Mouse (Mus musculus): ENCODE measurements around the gene Desi1. TPM values are rescaled to one million over a fixed set of nuclear protein-coding genes. Genes with fewer than 3 reads are reported as not detected.

Gene Desi1
- polyA plus RNA-seq, 1 experiment, result 5.1 TPM

DNA sequence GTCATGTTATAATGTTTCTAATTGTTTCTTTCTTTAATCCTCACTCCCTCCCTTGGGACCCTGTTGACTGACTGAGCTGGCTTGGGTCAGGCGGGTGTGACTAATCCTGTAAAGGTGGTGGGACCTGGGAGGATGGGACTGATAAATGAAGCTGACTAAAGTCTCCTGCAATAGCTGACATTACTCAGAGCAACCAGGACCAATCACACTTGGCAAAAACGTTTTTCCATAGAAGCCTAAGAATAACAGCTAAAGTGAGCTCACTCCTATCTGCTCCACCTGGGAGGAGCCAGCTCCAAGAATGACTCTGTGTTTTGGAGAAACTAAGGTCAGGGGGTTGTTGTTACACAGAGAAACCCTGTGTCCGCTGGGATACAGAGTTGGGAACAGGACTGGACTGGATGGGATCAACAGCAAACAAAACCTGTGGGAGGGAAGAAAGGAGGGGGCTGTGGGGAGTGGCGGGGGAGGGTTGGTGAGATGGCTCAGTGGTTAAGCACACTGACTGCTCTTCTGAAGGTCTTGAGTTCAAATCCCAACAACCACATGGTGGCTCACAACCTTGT is 68.6 kb downstream of the Desi1 start:
- Histone ChIP-seq H3K4me1 (ENCODE audit: control insufficient read depth, insufficient read depth, insufficient read length, low read length) (peaks cover 2% of the 10 kb centered on the region; the same call in 1 of the 2 replicates), H3K27ac (replicated peaks; ENCODE audit: low read depth, low read length) (no peak overlapping the region), H3K4me3 (ENCODE audit: insufficient read depth, low read depth, low read length) (no peak overlapping the region)

DNA sequence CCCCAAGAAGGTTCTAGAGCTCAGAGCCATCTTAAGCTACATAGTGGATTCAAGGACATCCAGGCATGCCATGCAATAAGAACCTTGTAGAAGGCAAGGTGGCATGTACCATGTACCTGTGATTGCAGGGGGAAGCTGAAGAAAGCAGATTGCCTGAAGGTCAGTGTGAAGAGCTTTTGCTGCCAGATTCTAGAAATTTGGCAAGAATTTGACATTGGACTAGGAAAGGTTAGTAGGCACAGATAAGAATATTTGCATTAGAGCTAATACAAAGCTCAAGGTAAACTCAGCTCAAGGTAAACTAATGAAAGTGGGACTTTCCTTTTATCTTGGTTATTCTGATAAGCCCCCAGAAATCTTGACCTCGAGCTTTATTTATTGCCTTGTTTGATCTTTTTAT is 69.4 kb downstream of the Desi1 start:
- H3K4me1 ChIP-seq (ENCODE audit: control insufficient read depth, insufficient read depth, insufficient read length, low read length), result peaks cover 2% of the 10 kb centered on the region; the same call in 1 of the 2 replicates
- H3K27ac ChIP-seq (replicated peaks; ENCODE audit: low read depth, low read length), result no peak overlapping the region
- no peak overlapping the region for H3K4me3 ChIP-seq (ENCODE audit: insufficient read depth, low read depth, low read length)

- Histone ChIP-seq H3K27ac (replicated peaks; ENCODE audit: low read depth, low read length) (peak overlapping the region; percentile 74), H3K4me1 (ENCODE audit: control insufficient read depth, insufficient read depth, insufficient read length, low read length) (peaks cover 2% of the 10 kb centered on the region; the same call in 1 of the 2 replicates), H3K4me3 (ENCODE audit: insufficient read depth, low read depth, low read length) (peak overlapping the region; percentile 48)
Measured at GRCm38 (mm10) chr15:81961078-81961451, 72.6 kb downstream of the Desi1 start.

GRCm38 (mm10) chr15:81960171-81961077 is 73.2 kb downstream of the Desi1 start, which contains the start of gene Pmm1:
Gene Pmm1 (minus strand): TSS chr15:81960930.
- peak within 1 kb of the TSS; percentile 84 for H3K4me3 ChIP-seq (ENCODE audit: insufficient read depth, low read depth, low read length)
- H3K4me1 ChIP-seq (ENCODE audit: control insufficient read depth, insufficient read depth, insufficient read length, low read length), result peaks cover 2% of the 10 kb centered on the region; the same call in 1 of the 2 replicates
- H3K27ac ChIP-seq (replicated peaks; ENCODE audit: low read depth, low read length), result peak within 1 kb of the TSS; percentile 74

DNA sequence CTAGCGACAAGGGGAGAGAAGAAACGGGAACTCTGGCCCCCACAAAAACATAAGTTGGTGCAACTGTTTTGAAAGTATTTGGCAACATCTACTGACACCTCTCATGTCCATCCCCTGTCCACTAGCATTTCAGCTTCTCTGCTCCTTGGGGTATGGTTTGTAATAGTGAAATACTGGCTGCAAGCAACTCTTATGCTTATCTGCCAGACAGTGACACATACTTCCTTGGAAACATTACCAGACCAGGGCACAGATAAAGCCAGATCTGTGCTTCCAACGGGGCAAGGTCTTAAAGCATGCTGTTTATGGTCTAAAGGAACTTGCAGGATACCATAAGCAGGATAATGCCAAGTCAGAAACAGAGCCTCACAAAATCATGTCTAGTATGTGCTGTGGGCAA is 74.8 kb downstream of the Desi1 start:
- Histone ChIP-seq H3K4me3 (ENCODE audit: insufficient read depth, low read depth, low read length) (0 out of 2 replicates have a peak overlapping the region, but pooled peaks have one; percentile 6), H3K4me1 (ENCODE audit: control insufficient read depth, insufficient read depth, insufficient read length, low read length) (peaks cover 2% of the 10 kb centered on the region; the same call in 1 of the 2 replicates), H3K27ac (replicated peaks; ENCODE audit: low read depth, low read length) (no peak overlapping the region)

DNA sequence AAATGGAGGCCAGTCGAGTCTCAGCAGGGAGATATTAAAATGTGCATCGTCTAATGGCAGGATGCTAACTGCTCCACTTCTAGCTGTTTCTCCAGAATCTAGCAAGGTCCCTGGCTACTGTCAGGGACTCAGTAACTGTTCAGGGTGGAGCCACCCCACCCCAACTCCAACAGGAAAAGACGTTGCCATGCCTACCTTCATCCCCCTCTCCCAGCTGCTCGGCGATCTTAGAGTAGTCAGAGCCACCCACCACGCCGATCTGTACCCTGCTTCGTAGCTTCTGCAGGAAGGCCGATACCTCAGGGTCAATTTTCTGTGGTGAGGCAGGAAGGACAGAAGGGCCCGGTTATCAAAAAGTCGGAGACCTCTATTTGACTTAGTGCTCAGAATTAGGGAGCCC is 76.1 kb downstream of the Desi1 start:
- Histone ChIP-seq H3K4me1 (ENCODE audit: control insufficient read depth, insufficient read depth, insufficient read length, low read length) (peaks cover 2% of the 10 kb centered on the region; the same call in 1 of the 2 replicates), H3K4me3 (ENCODE audit: insufficient read depth, low read depth, low read length) (no peak overlapping the region)

GRCm38 (mm10) chr15:81956457-81956856 is 77.2 kb downstream of the Desi1 start:
- H3K27ac ChIP-seq (replicated peaks; ENCODE audit: low read depth, low read length), result no peak overlapping the region
- H3K4me3 ChIP-seq (ENCODE audit: insufficient read depth, low read depth, low read length), result no peak overlapping the region
- peaks cover 1% of the 10 kb centered on the region; the same call in 1 of the 2 replicates for H3K4me1 ChIP-seq (ENCODE audit: control insufficient read depth, insufficient read depth, insufficient read length, low read length)

More for the DNA sequence above, 76.1 kb downstream of the Desi1 start:
- no peak overlapping the region for H3K27ac ChIP-seq (replicated peaks; ENCODE audit: low read depth, low read length)

- Histone ChIP-seq H3K27ac (replicated peaks; ENCODE audit: low read depth, low read length) (no peak overlapping the region), H3K4me3 (ENCODE audit: insufficient read depth, low read depth, low read length) (no peak overlapping the region)
Measured at GRCm38 (mm10) chr15:81955414-81955813, 78.2 kb downstream of the Desi1 start.

DNA sequence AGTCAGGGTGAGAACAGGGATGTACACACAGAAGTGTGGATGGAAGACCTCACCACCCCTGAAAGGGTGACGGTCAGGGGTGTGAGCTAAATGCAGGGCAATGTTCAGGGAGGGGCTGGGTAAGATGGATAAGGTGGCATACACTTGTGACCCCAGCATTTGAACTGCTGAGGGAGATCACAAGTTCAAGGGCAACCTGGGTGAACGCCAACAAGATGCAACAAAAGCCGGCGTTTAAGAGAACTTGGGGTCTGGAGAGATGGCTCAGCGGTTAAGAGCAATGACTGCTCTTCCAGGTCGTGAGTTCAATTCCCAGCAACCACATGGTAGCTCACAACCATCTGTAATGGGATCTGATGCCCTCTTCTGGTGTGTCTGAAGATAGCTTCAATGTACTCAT is 78.9 kb downstream of the Desi1 start:
- Histone ChIP-seq H3K27ac (replicated peaks; ENCODE audit: low read depth, low read length) (no peak overlapping the region), H3K4me1 (ENCODE audit: control insufficient read depth, insufficient read depth, insufficient read length, low read length) (no peaks in the 10 kb centered on the region), H3K4me3 (ENCODE audit: insufficient read depth, low read depth, low read length) (no peak overlapping the region)

More at GRCm38 (mm10) chr15:81955414-81955813, 78.2 kb downstream of the Desi1 start:
- no peaks in the 10 kb centered on the region for H3K4me1 ChIP-seq (ENCODE audit: control insufficient read depth, insufficient read depth, insufficient read length, low read length)

DNA sequence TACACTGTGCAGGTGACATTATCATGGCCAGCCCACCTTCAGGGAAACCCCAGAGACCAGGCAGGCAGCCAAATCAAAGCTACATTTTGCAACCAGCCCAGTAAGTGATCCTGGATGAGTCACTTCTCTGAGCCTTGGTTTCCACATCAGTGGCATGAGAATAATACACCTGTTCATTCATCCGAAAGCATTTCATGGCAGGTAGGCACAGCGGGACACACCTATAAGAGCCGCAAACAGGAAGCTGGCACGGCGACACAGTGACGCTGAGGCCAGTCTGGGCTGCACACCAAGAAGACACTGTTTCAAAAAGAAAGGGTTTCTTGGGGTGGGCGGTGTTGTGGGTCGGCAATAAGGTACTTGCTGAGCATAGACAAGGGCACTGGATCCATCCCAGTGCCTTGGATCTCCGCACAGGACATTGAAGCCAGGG is 79.5 kb downstream of the Desi1 start:
- Histone ChIP-seq H3K4me1 (ENCODE audit: control insufficient read depth, insufficient read depth, insufficient read length, low read length) (no peaks in the 10 kb centered on the region), H3K4me3 (ENCODE audit: insufficient read depth, low read depth, low read length) (no peak overlapping the region), H3K27ac (replicated peaks; ENCODE audit: low read depth, low read length) (no peak overlapping the region)

DNA sequence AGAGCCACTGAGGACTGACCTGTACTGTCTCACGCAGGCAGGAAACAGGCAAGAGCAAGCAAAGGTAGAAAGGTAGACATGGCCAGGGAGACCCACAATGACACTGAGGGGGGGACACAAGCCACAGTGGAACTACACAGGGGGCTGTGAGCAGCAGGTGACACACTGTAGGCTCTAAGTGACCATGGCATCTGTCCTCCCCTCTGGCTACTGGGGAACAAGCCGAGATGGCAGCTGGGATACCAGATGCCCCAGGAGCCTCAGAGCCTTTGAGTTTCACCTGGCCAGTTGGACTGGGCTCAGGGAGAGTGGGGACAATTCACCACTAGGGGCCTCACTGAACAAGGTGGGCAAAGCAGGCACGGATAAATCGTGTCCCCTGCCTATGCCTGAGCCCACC is 81.4 kb downstream of the Desi1 start:
- Histone ChIP-seq H3K27ac (replicated peaks; ENCODE audit: low read depth, low read length) (no peak overlapping the region), H3K4me1 (ENCODE audit: control insufficient read depth, insufficient read depth, insufficient read length, low read length) (no peaks in the 10 kb centered on the region), H3K4me3 (ENCODE audit: insufficient read depth, low read depth, low read length) (no peak overlapping the region)

- no peak overlapping the region for H3K4me3 ChIP-seq (ENCODE audit: insufficient read depth, low read depth, low read length)
- H3K27ac ChIP-seq (replicated peaks; ENCODE audit: low read depth, low read length), result no peak overlapping the region
- no peaks in the 10 kb centered on the region for H3K4me1 ChIP-seq (ENCODE audit: control insufficient read depth, insufficient read depth, insufficient read length, low read length)
Measured at GRCm38 (mm10) chr15:81951159-81951558, 82.5 kb downstream of the Desi1 start.

DNA sequence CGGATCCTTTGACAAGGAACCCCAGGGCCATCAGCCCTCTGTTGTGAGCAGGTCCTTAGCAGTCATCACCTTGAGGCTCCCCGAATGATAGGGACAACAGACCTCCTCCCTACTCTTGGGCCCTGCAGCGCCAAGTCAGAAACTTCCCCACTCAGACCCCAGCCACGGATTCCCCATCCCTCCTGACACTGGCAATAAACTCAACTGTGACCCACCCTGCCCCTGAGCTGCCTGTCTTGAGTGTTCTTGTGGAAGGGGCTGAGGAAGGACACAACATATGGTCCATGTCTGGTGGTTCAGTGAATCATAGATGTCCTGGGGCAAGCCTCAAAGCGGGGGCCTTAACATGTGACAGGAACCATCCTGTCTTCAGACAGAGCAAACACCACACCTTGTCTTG is 82.9 kb downstream of the Desi1 start:
- Histone ChIP-seq H3K27ac (replicated peaks; ENCODE audit: low read depth, low read length) (no peak overlapping the region), H3K4me1 (ENCODE audit: control insufficient read depth, insufficient read depth, insufficient read length, low read length) (no peaks in the 10 kb centered on the region)

DNA sequence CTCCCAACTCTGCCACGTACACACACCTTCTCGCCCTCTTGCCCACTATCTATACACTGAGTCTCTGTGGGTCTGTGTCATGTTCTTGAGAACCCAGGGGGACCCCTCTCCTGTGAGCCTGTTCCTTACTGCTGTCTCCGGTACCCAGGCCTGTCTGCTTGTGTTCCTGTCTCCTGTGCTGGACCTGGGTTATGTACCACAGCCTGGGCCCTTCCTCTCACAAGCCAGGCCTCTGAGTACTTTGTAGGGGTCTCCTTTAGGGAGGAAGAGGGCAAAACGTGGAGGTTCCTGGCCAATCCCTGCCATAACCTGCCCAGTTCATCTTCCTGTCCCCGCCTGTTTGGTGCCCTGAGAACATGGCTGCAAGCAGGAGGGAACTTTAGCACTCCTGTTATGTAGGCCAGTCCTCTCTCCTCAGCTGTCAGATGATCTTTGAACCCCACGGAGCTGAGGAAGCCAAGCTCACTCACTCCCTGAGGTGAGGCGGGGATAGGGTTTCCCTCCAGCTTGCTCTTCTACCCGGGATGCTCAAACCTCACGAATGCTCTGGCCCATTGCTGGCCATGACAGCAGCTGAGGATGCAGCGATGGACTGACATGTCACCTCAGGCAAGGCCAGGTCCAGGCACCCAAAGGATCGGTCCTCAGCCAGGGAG is 84.1 kb downstream of the Desi1 start:
- Histone ChIP-seq H3K4me1 (ENCODE audit: control insufficient read depth, insufficient read depth, insufficient read length, low read length) (no peaks in the 10 kb centered on the region), H3K4me3 (ENCODE audit: insufficient read depth, low read depth, low read length) (no peak overlapping the region), H3K27ac (replicated peaks; ENCODE audit: low read depth, low read length) (no peak overlapping the region)

More for the DNA sequence above, 82.9 kb downstream of the Desi1 start:
- no peak overlapping the region for H3K4me3 ChIP-seq (ENCODE audit: insufficient read depth, low read depth, low read length)

DNA sequence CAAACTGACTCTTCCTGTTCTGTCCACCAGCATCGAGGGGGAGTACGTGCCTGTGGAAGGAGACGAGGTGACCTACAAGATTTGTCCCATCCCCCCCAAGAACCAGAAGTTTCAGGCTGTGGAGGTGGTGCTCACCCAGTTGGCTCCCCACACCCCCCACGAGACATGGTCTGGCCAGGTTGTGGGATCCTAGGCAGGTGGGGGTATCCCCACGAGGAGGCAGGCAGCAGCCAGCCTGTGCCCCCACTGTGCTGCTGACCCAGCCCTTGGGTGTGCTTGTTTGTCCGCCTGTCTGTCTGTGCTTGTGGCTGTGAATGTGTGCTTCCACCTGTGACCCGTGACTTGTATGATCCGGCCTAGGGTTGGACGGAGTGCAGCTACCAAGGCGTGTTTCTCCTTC is 84.6 kb downstream of the Desi1 start:
- Histone ChIP-seq H3K4me1 (ENCODE audit: control insufficient read depth, insufficient read depth, insufficient read length, low read length) (no peaks in the 10 kb centered on the region), H3K27ac (replicated peaks; ENCODE audit: low read depth, low read length) (no peak overlapping the region), H3K4me3 (ENCODE audit: insufficient read depth, low read depth, low read length) (no peak overlapping the region)
